Mouse (Mus musculus): ENCODE results near the gene Txndc15. TPM values are rescaled to one million over a fixed set of nuclear protein-coding genes. Genes with fewer than 3 reads are reported as not detected.
"Not testable (repeated sequence)": the region's sequence is repeated elsewhere in the genome, so short reads cannot be mapped to it uniquely, and the experiment has no call there.

Txndc15 gene
- polyA plus RNA-seq, 1 experiment from 2014 or later: 101 TPM

- not testable (repeated sequence) for H3K4me3 ChIP-seq; H3K9ac ChIP-seq; ATAC-seq (ENCODE audit: insufficient number of reproducible peaks, low FRiP score, low TSS enrichment, low read depth); H3K27me3 ChIP-seq; H3K4me2 ChIP-seq; H3K9me3 ChIP-seq; H3K27ac ChIP-seq
- Histone ChIP-seq H3K4me1 (peaks cover 19% of the 10 kb centered on the region), H3K36me3 (peaks cover 26% of the 10 kb centered on the region)
- 100% methylated on average over 1 of the region's 3 CpGs for WGBS
These were observed 18.5 kb upstream of the Txndc15 start for GRCm38 (mm10) chr13:55695989-55696388.

GRCm38 (mm10) chr13:55704301-55704700 lies 10.1 kb upstream of the Txndc15 start:
- no peak for ATAC-seq (ENCODE audit: insufficient number of reproducible peaks, low FRiP score, low TSS enrichment, low read depth)
- H3K4me2 ChIP-seq: no peak overlapping the region
- H3K9me3 ChIP-seq: no peaks in the 10 kb centered on the region
- 86% methylated on average over 4 of the region's 4 CpGs for WGBS
- no peak overlapping the region for H3K9ac ChIP-seq
- H3K4me3 ChIP-seq: no peak overlapping the region
- no peaks in the 10 kb centered on the region for H3K27me3 ChIP-seq
- H3K4me1 ChIP-seq: peaks cover under 1% of the 10 kb centered on the region; the same call in 1 of the 2 replicates
- peaks cover 49% of the 10 kb centered on the region for H3K36me3 ChIP-seq
- H3K27ac ChIP-seq: no peak overlapping the region

GRCm38 (mm10) chr13:55712846-55713245 lies 1.6 kb upstream of the Txndc15 start:
- Histone ChIP-seq H3K4me3 (no peak overlapping the region), H3K4me1 (peaks cover 16% of the 10 kb centered on the region), H3K9me3 (no peaks in the 10 kb centered on the region), H3K27me3 (no peaks in the 10 kb centered on the region), H3K4me2 (no peak overlapping the region), H3K9ac (no peak overlapping the region), H3K36me3 (peaks cover 3% of the 10 kb centered on the region), H3K27ac (no peak overlapping the region)
- ATAC-seq (ENCODE audit: insufficient number of reproducible peaks, low FRiP score, low TSS enrichment, low read depth): no peak
- WGBS: 90% methylated on average over 3 of the region's 3 CpGs

GRCm38 (mm10) chr13:55715167-55715512 lies 690 bp downstream of the Txndc15 start:
- Histone ChIP-seq H3K4me3 (peak overlapping the region; percentile 97), H3K9ac (peak overlapping the region; percentile 98), H3K4me2 (peak overlapping the region; percentile 55), H3K27me3 (no peaks in the 10 kb centered on the region), H3K36me3 (peaks cover 26% of the 10 kb centered on the region), H3K4me1 (peaks cover 12% of the 10 kb centered on the region), H3K9me3 (no peaks in the 10 kb centered on the region), H3K27ac (peak overlapping the region; percentile 92)
- ATAC-seq (ENCODE audit: insufficient number of reproducible peaks, low FRiP score, low TSS enrichment, low read depth): no peak
- WGBS: 4% methylated on average over 5 of the region's 5 CpGs

- Histone ChIP-seq H3K4me2 (no peak overlapping the region), H3K4me3 (no peak overlapping the region), H3K9me3 (no peaks in the 10 kb centered on the region), H3K27me3 (no peaks in the 10 kb centered on the region), H3K36me3 (peaks cover 33% of the 10 kb centered on the region), H3K4me1 (peaks cover 12% of the 10 kb centered on the region), H3K9ac (no peak overlapping the region), H3K27ac (no peak overlapping the region)
- no peak for ATAC-seq (ENCODE audit: insufficient number of reproducible peaks, low FRiP score, low TSS enrichment, low read depth)
- 80% methylated on average over 7 of the region's 7 CpGs for WGBS
These were observed 1.6 kb downstream of the Txndc15 start for GRCm38 (mm10) chr13:55715908-55716510.

- Histone ChIP-seq H3K27ac (no peak overlapping the region), H3K9ac (no peak overlapping the region), H3K9me3 (no peaks in the 10 kb centered on the region), H3K36me3 (peaks cover 77% of the 10 kb centered on the region), H3K27me3 (no peaks in the 10 kb centered on the region), H3K4me1 (peaks cover 3% of the 10 kb centered on the region; the same call in 1 of the 2 replicates), H3K4me2 (no peak overlapping the region), H3K4me3 (no peak overlapping the region)
- WGBS: 81% methylated on average over 8 of the region's 8 CpGs
- no peak for ATAC-seq (ENCODE audit: insufficient number of reproducible peaks, low FRiP score, low TSS enrichment, low read depth)
These were observed 7.1 kb downstream of the Txndc15 start for GRCm38 (mm10) chr13:55721516-55721915.

GRCm38 (mm10) chr13:55721995-55722394 lies 7.5 kb downstream of the Txndc15 start:
- no peak for ATAC-seq (ENCODE audit: insufficient number of reproducible peaks, low FRiP score, low TSS enrichment, low read depth)
- no peaks in the 10 kb centered on the region for H3K27me3 ChIP-seq
- H3K4me1 ChIP-seq: peaks cover 3% of the 10 kb centered on the region; the same call in 1 of the 2 replicates
- H3K36me3 ChIP-seq: peaks cover 77% of the 10 kb centered on the region
- no peak overlapping the region for H3K27ac ChIP-seq
- H3K4me3 ChIP-seq: no peak overlapping the region
- no peak overlapping the region for H3K9ac ChIP-seq
- WGBS: 95% methylated on average over 2 of the region's 2 CpGs
- no peak overlapping the region for H3K4me2 ChIP-seq
- H3K9me3 ChIP-seq: no peaks in the 10 kb centered on the region

GRCm38 (mm10) chr13:55726598-55727119 lies 12.2 kb downstream of the Txndc15 start:
- ATAC-seq (ENCODE audit: insufficient number of reproducible peaks, low FRiP score, low TSS enrichment, low read depth): no peak
- Histone ChIP-seq H3K4me3 (peak overlapping the region; percentile 63), H3K9me3 (no peaks in the 10 kb centered on the region), H3K27ac (peak overlapping the region; percentile 97), H3K4me1 (no peaks in the 10 kb centered on the region), H3K36me3 (peaks cover 37% of the 10 kb centered on the region), H3K9ac (peak overlapping the region; percentile 63), H3K4me2 (peak overlapping the region; percentile 67), H3K27me3 (no peaks in the 10 kb centered on the region)
- WGBS: 2% methylated on average over 4 of the region's 4 CpGs

- Histone ChIP-seq H3K4me1 (no peaks in the 10 kb centered on the region), H3K27ac (peak within 1 kb of the TSS; percentile 97), H3K9me3 (no peaks in the 10 kb centered on the region), H3K27me3 (no peaks in the 10 kb centered on the region), H3K36me3 (peaks cover 32% of the 10 kb centered on the region), H3K4me2 (peak within 1 kb of the TSS; percentile 67), H3K9ac (peak within 1 kb of the TSS; percentile 63), H3K4me3 (peak within 1 kb of the TSS; percentile 63)
- ATAC-seq (ENCODE audit: insufficient number of reproducible peaks, low FRiP score, low TSS enrichment, low read depth): peak; percentile 76
- WGBS: under 1% methylated on average over 70 of the region's 73 CpGs
These were observed 12.8 kb downstream of the Txndc15 start, which contains the start of gene Pcbd2 for GRCm38 (mm10) chr13:55727120-55727838. TSS of gene Pcbd2 (plus strand) at chr13:55727368.

- Histone ChIP-seq H3K4me3 (peak overlapping the region; percentile 63), H3K27ac (peak overlapping the region; percentile 97), H3K4me2 (peak overlapping the region; percentile 67), H3K27me3 (no peaks in the 10 kb centered on the region), H3K4me1 (no peaks in the 10 kb centered on the region), H3K9me3 (no peaks in the 10 kb centered on the region), H3K36me3 (peaks cover 29% of the 10 kb centered on the region), H3K9ac (peak overlapping the region; percentile 63)
- WGBS: 2% methylated on average over 19 of the region's 19 CpGs
- ATAC-seq (ENCODE audit: insufficient number of reproducible peaks, low FRiP score, low TSS enrichment, low read depth): peak; percentile 75
These were observed 13.4 kb downstream of the Txndc15 start for GRCm38 (mm10) chr13:55727839-55728238.

- no peak for ATAC-seq (ENCODE audit: insufficient number of reproducible peaks, low FRiP score, low TSS enrichment, low read depth)
- H3K36me3 ChIP-seq: peaks cover 6% of the 10 kb centered on the region
These were observed 16.3 kb downstream of the Txndc15 start for GRCm38 (mm10) chr13:55730716-55731115.

GRCm38 (mm10) chr13:55732121-55732520 lies 17.7 kb downstream of the Txndc15 start:
- Histone ChIP-seq H3K4me1 (peaks cover 10% of the 10 kb centered on the region), H3K36me3 (no peaks in the 10 kb centered on the region), H3K27ac (no peak overlapping the region), H3K27me3 (no peaks in the 10 kb centered on the region), H3K9me3 (no peaks in the 10 kb centered on the region), H3K4me2 (no peak overlapping the region), H3K9ac (no peak overlapping the region), H3K4me3 (no peak overlapping the region)
- 76% methylated on average over 2 of the region's 2 CpGs for WGBS
- no peak for ATAC-seq (ENCODE audit: insufficient number of reproducible peaks, low FRiP score, low TSS enrichment, low read depth)

More at GRCm38 (mm10) chr13:55730716-55731115, 16.3 kb downstream of the Txndc15 start:
- no peak overlapping the region for H3K4me2 ChIP-seq
- no peak overlapping the region for H3K4me3 ChIP-seq
- H3K27me3 ChIP-seq: no peaks in the 10 kb centered on the region
- peaks cover 10% of the 10 kb centered on the region for H3K4me1 ChIP-seq
- H3K9me3 ChIP-seq: no peaks in the 10 kb centered on the region
- 85% methylated on average over 7 of the region's 7 CpGs for WGBS
- H3K9ac ChIP-seq: no peak overlapping the region
- no peak overlapping the region for H3K27ac ChIP-seq
